Mouse (Mus musculus): ENCODE measurements around the gene Anapc15-ps. TPM values are rescaled to one million over a fixed set of nuclear protein-coding genes. Genes with fewer than 3 reads are reported as not detected.

Anapc15-ps gene
- not detected for polyA plus RNA-seq (2015; fragmentation: Illumina TruSeq; extraction: RNeasy Lipid Tissue Mini Kit (QIAGEN cat#74804); ENCODE audit: insufficient read depth, low read depth, low replicate concordance)

DNA sequence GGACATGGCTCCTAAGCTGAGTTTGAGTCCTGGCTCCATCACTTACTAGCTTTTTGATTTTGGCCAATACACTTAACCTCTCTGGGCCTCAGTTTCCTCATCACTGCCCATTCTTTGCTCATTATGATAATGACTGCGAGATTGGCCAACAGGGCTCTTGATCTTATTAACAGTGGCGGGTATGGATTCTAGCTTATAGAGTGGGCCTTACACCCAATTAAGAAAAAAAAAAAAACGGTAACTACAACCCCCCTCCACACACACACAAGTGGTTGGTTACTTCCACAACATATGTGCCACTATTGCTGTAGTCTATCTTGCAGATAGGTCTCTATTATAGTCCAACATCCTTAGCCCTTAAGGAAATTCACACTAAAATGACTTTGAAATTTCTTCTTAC, at the start of gene Anapc15-ps:
TSS of gene Anapc15-ps (minus strand) at position 101 of the 400 bp plus-strand sequence.

Other genes with a start within 250 kb of the Anapc15-ps start
- gene Mrpl42, start 171.5 kb downstream of the Anapc15-ps start, polyA plus RNA-seq (2015; fragmentation: Illumina TruSeq; extraction: RNeasy Lipid Tissue Mini Kit (QIAGEN cat#74804); ENCODE audit: insufficient read depth, low read depth, low replicate concordance) = 33.6 TPM
- gene Ube2n, start 158.3 kb downstream of the Anapc15-ps start, polyA plus RNA-seq (2015; fragmentation: Illumina TruSeq; extraction: RNeasy Lipid Tissue Mini Kit (QIAGEN cat#74804); ENCODE audit: insufficient read depth, low read depth, low replicate concordance) = 22.6 TPM
- gene Nudt4, start 109.3 kb downstream of the Anapc15-ps start, polyA plus RNA-seq (2015; fragmentation: Illumina TruSeq; extraction: RNeasy Lipid Tissue Mini Kit (QIAGEN cat#74804); ENCODE audit: insufficient read depth, low read depth, low replicate concordance) = 21.5 TPM
- gene Gm33543, start 169.5 kb upstream of the Anapc15-ps start, polyA plus RNA-seq (2015; fragmentation: Illumina TruSeq; extraction: RNeasy Lipid Tissue Mini Kit (QIAGEN cat#74804); ENCODE audit: insufficient read depth, low read depth, low replicate concordance) = not detected

Data from pancreas, adult 10 weeks (tissue).